Mouse (Mus musculus) heart, embryonic 14.5 days (tissue): ENCODE results near the gene Gm28374. TPM values are rescaled to one million over a fixed set of nuclear protein-coding genes. Genes with fewer than 3 reads are reported as not detected.

Experiments used
- ATAC-seq: fragments of 200-750 bp; cut with Nextera tagmentation; 2 replicates; pipeline ENCODE4 v1.8.0; 2017; ENCODE audit warnings: low read depth, moderate TSS enrichment; ENCODE audit not compliant: insufficient number of reproducible peaks, insufficient read depth, low FRiP score
- H3K27ac ChIP-seq, 2 experiments: fragments of 200-500 bp in 1 of 2; fragments of 300-500 bp in 1 of 2; sonication (generic) in 1 of 2; replicated peaks in 1 of 2; 2 replicates each; pipeline ENCODE4 v1.5.1; 2012 to 2014; ENCODE audit warnings: low read depth in 2 of 2, low read length in 2 of 2, control low read depth in 1 of 2, mild to moderate bottlenecking in 1 of 2, mixed read lengths in 1 of 2; ENCODE audit not compliant: control insufficient read depth in 1 of 2, insufficient read depth in 1 of 2
- H3K27me3 ChIP-seq: fragments of 300-500 bp; sonication (generic); 2 replicates; pipeline ENCODE4 v1.6.1; 2014; ENCODE audit warnings: mild to moderate bottlenecking, low read length, control low read depth; ENCODE audit not compliant: control insufficient read depth, insufficient read depth
- H3K36me3 ChIP-seq: fragments of 300-500 bp; sonication (generic); 2 replicates; pipeline ENCODE4 v1.6.1; 2014; ENCODE audit warnings: mild to moderate bottlenecking, control low read depth, low read length, mixed read lengths; ENCODE audit not compliant: control insufficient read depth, insufficient read depth
- H3K4me1 ChIP-seq, 2 experiments: fragments of 200-500 bp in 1 of 2; fragments of 300-500 bp in 1 of 2; sonication (generic) in 1 of 2; 2 replicates each; pipeline ENCODE4 v1.6.1; 2012 to 2014; ENCODE audit warnings: low read length in 2 of 2, control low read depth in 1 of 2, mixed read lengths in 1 of 2; ENCODE audit not compliant: control insufficient read depth in 2 of 2, insufficient read depth in 2 of 2
- H3K4me2 ChIP-seq: fragments of 300-500 bp; sonication (generic); 2 replicates; pipeline ENCODE4 v1.6.1; 2014; ENCODE audit warnings: mild to moderate bottlenecking, low read length
- H3K4me3 ChIP-seq, 2 experiments: fragments of 200-500 bp in 1 of 2; fragments of 300-500 bp in 1 of 2; sonication (generic) in 1 of 2; 2 replicates each; pipeline ENCODE4 v1.5.1; 2012 to 2014; ENCODE audit warnings: low read length in 2 of 2, mild to moderate bottlenecking in 2 of 2, control low read depth in 1 of 2, low read depth in 1 of 2, moderate library complexity in 1 of 2; ENCODE audit not compliant: control insufficient read depth in 1 of 2, insufficient read depth in 1 of 2
- H3K9ac ChIP-seq: fragments of 300-500 bp; sonication (generic); 2 replicates; pipeline ENCODE4 v1.6.1; 2014; ENCODE audit warnings: mild to moderate bottlenecking, low read length
- H3K9me3 ChIP-seq: fragments of 300-500 bp; sonication (generic); 2 replicates; pipeline ENCODE4 v1.6.1; 2016; ENCODE audit warnings: low read length, control low read depth; ENCODE audit not compliant: control insufficient read depth
- WGBS: fragments of 180-500 bp; shearing (Covaris S2); extraction: QIAGEN DNeasy Blood & Tissue Kit; methylation state at CpG from one replicate; pipeline ENCODE4 v1.1.7; 2014; 5-methylcytosine and 5-hydroxymethylcytosine counted together
- polyA plus RNA-seq: library from polyadenylated mRNA; unstranded; fragments of >200 nt; fragmentation: Nextera tagmentation; extraction: Ambion mirVana; gene quantifications from 2 replicates; pipeline ENCODE4 v1.2.1, GENCODE M21; 2014

The Gm28374 gene
- polyA plus RNA-seq, 1 experiment from 2014 or later = 0.47 TPM

DNA sequence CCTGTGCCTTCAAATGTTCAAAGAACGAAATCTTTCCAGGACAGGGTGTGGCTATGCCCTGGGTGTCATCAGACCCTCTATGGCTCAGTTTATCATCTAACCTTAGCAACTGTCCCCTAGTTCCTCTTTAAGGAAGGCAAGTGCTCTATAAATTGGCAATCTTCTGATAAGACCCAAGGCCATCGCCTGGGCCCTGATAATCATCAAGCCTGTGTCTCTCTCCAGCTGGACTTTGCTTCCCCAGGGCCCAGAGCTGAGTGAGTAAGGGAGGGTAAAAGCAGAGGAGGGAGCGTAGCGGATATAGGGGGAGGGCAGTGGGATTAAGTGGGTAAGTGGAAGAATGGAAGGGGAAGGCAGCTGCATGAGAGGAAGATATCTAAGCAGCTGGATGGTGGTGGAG is 22.4 kb upstream of the Gm28374 start:
- no peak overlapping the region for H3K4me2 ChIP-seq
- 60% methylated on average over 4 of the region's 4 CpGs for WGBS
- no peak overlapping the region for H3K9ac ChIP-seq
- H3K9me3 ChIP-seq = no peaks in the 10 kb centered on the region
- no peaks in the 10 kb centered on the region for H3K27me3 ChIP-seq
- H3K4me3 ChIP-seq = no peak overlapping the region
- no peak overlapping the region for H3K27ac ChIP-seq
- no peaks in the 10 kb centered on the region for H3K36me3 ChIP-seq
- H3K4me1 ChIP-seq = no peaks in the 10 kb centered on the region
- no peak for ATAC-seq

DNA sequence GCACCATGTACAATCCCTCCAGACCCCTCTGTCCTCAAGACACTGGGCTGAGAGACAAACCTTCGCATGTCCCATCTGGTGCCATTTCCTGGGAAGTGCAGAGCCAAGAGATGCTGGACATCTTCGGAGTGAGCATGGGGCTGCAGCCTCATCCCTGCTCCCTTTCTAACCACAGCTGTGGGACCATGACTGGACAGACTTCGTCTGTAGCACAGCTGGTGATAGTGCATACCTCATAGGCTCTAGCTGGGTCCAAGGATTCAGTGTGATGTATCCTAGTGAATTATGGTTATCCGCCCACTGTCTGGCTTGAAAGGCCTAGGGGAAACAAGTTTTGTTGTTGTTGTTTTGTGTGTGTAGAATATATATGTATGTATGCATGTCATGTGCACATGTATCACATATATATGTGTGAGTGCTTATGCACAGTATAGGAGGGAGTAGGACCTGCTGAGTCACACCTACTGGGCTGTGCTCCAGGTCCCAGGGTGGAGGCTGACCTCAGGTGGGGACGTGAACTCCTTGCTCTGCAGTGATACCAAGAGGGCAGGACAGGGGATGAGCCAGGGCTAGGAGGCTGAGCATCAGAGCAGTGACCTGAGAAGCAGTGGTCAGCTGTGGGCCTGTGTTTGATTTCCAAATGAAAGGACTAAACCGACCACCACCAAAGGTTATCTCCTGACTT is 20.3 kb upstream of the Gm28374 start:
- no peak overlapping the region for H3K9ac ChIP-seq
- H3K27me3 ChIP-seq = no peaks in the 10 kb centered on the region
- no peak overlapping the region for H3K4me3 ChIP-seq
- WGBS = 71% methylated on average over 6 of the region's 6 CpGs
- H3K9me3 ChIP-seq = no peaks in the 10 kb centered on the region
- no peak overlapping the region for H3K27ac ChIP-seq
- no peak overlapping the region for H3K4me2 ChIP-seq
- H3K4me1 ChIP-seq = no peaks in the 10 kb centered on the region
- no peak for ATAC-seq
- H3K36me3 ChIP-seq = peaks cover 5% of the 10 kb centered on the region; the same call in 1 of the 2 replicates

DNA sequence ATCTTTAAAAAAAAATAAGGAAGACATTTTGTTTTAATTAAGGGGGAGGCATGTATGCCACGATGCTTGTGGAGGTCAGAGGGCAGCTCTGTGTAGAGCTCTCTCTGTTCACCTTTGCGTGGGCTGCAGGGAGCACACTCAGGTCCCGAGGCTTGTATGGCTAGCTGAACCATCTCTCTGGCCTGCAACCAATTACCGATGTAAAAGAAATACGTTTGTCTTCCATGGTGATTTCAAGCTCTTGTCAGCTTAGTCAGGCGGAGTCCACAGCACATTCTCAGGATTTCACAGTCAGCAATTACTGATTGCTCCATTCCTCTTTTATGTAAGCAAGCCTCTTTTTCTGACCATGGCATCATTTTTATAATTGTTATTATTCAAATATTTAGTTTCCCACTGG is 19.1 kb upstream of the Gm28374 start:
- no peaks in the 10 kb centered on the region for H3K27me3 ChIP-seq
- H3K9ac ChIP-seq = no peak overlapping the region
- H3K36me3 ChIP-seq = peaks cover 5% of the 10 kb centered on the region; the same call in 1 of the 2 replicates
- H3K4me3 ChIP-seq = no peak overlapping the region
- ATAC-seq = no peak
- H3K4me2 ChIP-seq = no peak overlapping the region
- no peaks in the 10 kb centered on the region for H3K4me1 ChIP-seq
- H3K9me3 ChIP-seq = no peaks in the 10 kb centered on the region
- WGBS = 75% methylated on average over 6 of the region's 6 CpGs
- no peak overlapping the region for H3K27ac ChIP-seq

DNA sequence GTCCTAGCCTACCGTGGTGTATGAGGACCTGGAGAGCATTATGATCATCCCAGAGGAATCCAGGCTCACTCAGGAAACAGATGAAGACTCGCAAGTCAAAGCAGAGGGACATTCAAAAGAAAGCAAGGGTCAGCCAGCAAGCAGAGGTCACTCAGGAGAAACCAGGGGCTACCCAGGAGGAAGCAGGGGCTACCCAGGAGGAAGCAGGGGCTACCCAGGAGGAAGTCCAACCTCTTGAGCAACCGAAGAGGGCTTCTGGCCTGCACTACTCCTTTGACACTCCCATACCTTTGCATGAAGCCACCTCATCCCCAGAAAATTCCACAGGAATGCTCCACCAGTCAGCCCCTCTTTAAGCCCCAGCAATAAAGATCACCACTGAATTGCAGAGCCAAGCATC is 15.8 kb upstream of the Gm28374 start:
- 84% methylated on average over 3 of the region's 3 CpGs for WGBS
- Histone ChIP-seq H3K9me3 (no peaks in the 10 kb centered on the region), H3K4me2 (no peak overlapping the region), H3K36me3 (peaks cover 31% of the 10 kb centered on the region), H3K4me1 (no peaks in the 10 kb centered on the region), H3K4me3 (no peak overlapping the region), H3K27ac (no peak overlapping the region), H3K9ac (no peak overlapping the region), H3K27me3 (no peaks in the 10 kb centered on the region)
- no peak for ATAC-seq

DNA sequence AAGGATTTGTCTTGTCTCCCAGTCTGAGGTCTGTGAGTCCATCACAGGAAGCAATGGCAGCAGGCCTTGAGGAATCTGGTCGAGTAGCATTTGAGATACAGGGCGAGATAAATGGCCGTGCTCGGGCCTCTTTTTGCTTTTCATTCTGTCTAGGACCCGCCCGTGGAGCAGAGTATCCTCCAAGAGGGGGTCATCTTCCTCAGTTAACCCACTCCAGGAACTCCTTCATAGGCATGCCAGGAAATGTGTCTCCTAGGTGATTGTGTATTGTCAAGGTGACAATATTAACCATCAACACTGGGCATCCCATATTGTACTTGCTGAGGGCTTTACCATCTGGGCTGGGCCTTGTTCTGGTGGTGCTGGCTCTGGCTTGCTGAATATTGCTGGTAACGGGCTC is 12.1 kb upstream of the Gm28374 start, which contains the start of gene AC131692.1:
Gene AC131692.1 (plus strand): TSS at position 301 of the 400 bp plus-strand sequence.
- H3K9ac ChIP-seq = no peak within 1 kb of the TSS
- no peak within 1 kb of the TSS for H3K4me2 ChIP-seq
- no peaks in the 10 kb centered on the region for H3K4me1 ChIP-seq
- H3K4me3 ChIP-seq = no peak within 1 kb of the TSS
- WGBS = 85% methylated on average over 7 of the region's 7 CpGs
- no peaks in the 10 kb centered on the region for H3K9me3 ChIP-seq
- ATAC-seq = no peak
- peaks cover 65% of the 10 kb centered on the region for H3K36me3 ChIP-seq
- no peaks in the 10 kb centered on the region for H3K27me3 ChIP-seq
- no peak within 1 kb of the TSS for H3K27ac ChIP-seq

DNA sequence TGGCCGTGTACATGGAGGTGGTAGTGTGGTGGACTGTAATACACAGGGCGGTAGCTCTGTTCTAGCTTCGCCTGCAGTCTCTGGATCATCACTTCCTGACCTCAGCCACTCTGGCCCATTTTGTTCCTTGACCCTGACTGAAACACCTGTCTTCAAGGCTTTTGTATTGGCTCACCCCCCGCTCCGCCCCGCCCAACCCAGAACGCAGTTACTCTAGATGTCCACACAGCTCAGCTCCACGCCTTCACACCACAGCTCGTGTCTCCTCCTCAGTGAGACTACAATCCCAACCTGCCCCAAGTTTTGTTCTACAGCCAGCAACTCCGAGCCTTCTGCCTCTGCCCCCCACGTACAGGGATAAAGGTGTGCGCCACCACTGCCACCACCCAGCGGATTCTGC is 6.8 kb upstream of the Gm28374 start:
- no peak for ATAC-seq
- peaks cover 65% of the 10 kb centered on the region for H3K36me3 ChIP-seq
- no peak overlapping the region for H3K27ac ChIP-seq
- no peaks in the 10 kb centered on the region for H3K27me3 ChIP-seq
- WGBS = 95% methylated on average over 13 of the region's 13 CpGs
- H3K9me3 ChIP-seq = no peaks in the 10 kb centered on the region
- peaks cover 4 to 13% of the 10 kb centered on the region in 2 experiments; a peak in 3 of 4 replicates for H3K4me1 ChIP-seq
- no peak overlapping the region for H3K4me2 ChIP-seq
- H3K4me3 ChIP-seq = no peak overlapping the region
- no peak overlapping the region for H3K9ac ChIP-seq

DNA sequence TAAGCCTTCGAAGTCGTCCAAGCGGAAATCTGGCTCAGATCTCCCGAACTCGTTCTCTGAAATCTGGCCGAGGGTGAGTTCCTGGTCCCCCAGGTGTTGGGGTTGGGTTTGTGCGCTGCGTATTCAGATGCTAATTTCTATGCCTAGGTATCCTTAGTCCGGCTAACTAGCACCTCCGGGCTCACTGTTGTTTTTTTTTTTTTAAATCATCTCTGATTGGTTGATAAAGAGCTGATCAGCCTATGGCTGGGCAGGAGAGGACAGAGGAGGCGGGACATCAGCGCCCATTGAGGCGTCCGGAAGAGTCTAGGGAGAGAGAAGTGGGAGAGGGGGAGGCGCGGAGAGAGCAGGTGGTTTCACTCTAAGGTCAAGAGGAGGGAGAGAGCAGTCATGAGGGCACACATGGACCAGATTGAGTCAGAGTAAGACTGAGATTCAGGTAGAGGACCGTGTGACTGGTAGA is 3.4 kb upstream of the Gm28374 start:
- H3K4me2 ChIP-seq = peak overlapping the region; percentile 81
- WGBS = 1% methylated on average over 17 of the region's 17 CpGs
- peak overlapping the region; percentile 83 for H3K9ac ChIP-seq
- H3K27me3 ChIP-seq = no peaks in the 10 kb centered on the region
- H3K4me1 ChIP-seq = peaks cover 5 to 17% of the 10 kb centered on the region in 2 experiments; a peak in 3 of 4 replicates
- peak overlapping the region; percentile 81 to 84 for H3K4me3 ChIP-seq
- H3K27ac ChIP-seq = peak overlapping the region; percentile 42 to 63; a peak in 2 of 4 replicates
- peak; percentile 57 for ATAC-seq
- peaks cover 70% of the 10 kb centered on the region for H3K36me3 ChIP-seq
- H3K9me3 ChIP-seq = no peaks in the 10 kb centered on the region
